Mouse (Mus musculus): ENCODE measurements around the gene Foxb1. TPM values are rescaled to one million over a fixed set of nuclear protein-coding genes. Genes with fewer than 3 reads are reported as not detected.
A peak's percentile ranks its signal among the peaks of the same experiment; 100 is the strongest.

Gene Foxb1
- polyA plus RNA-seq, 1 experiment from 2014 or later = 0.07 TPM

DNA sequence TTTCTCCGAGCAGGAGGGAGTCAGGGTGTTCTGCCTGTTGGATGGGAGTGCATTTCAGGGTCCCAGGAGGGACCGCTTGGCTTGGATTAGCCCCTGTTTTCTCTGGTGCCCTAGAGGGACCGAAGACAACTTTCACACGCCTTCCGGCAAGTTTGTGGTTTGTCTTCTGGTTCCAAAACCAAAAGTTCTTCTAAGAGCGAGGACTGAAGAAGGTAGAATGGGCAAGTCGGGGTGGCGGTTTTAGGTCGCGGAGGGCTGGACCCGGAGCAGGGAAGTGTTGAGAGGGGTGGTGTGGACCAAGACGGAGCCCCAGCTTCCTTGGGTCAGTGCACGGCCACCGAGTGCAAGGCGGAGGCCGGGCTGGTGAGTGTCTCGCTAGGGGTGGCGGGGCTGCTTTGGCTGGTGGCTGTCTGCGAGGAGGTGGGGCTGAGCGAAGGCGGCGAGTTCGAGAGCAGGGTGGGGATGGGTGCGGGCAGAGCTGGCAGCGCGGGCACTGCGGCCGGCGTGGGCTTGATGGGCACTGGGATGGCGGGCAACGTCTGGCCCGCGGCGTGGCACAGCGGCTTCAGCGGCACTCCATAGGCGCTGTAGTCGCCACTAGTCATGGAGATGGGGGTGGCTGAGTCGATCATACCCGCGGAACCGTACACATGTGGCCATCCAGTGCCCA, 1.7 kb downstream of the Foxb1 start:
- no peaks in the 10 kb centered on the region for H3K4me1 ChIP-seq (ENCODE audit: control insufficient read depth, insufficient read depth, low read length)
- no peaks in the 10 kb centered on the region for H3K9me3 ChIP-seq (ENCODE audit: control insufficient read depth, low read length)
- 0 out of 2 replicates have a peak, but pooled peaks have one; percentile 47 for ATAC-seq (ENCODE audit: low FRiP score, low TSS enrichment)
- no peak overlapping the region for H3K9ac ChIP-seq (ENCODE audit: low read depth, low read length)
- H3K27ac ChIP-seq (ENCODE audit: low read depth, low read length) = no peak overlapping the region
- peak overlapping the region; percentile 12 for H3K4me3 ChIP-seq (ENCODE audit: low read length)
- no peaks in the 10 kb centered on the region for H3K36me3 ChIP-seq (ENCODE audit: control insufficient read depth, insufficient read depth, low read length)
- H3K4me2 ChIP-seq (replicated peaks; ENCODE audit: low read depth, low read length) = no peak overlapping the region; the same call in 1 of the 2 replicates
- under 1% methylated on average over 41 of the region's 42 CpGs for WGBS
- H3K27me3 ChIP-seq (ENCODE audit: control insufficient read depth, insufficient read depth, low read length) = peaks cover 97% of the 10 kb centered on the region

DNA sequence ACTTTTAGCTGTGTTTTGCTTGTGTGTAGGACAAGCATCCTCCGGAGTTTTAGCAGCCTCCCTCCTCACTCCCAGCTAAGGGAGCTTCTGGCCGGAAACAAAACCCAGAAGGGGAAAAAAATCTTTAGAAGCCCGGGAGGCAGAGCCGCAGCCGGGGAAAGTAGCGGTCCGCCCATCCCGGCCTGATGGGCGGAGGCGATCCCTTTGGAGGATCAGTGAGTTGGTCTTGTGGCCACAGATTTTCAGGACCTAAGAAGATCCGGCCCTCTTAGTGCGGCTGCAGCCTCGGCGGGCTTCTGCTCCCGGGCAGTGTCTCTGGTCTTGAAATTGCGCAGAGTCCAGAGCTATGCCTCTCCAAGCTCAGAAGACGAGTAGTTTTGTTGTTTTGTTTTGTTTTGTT, 2.2 kb downstream of the Foxb1 start:
- Histone ChIP-seq H3K4me1 (ENCODE audit: control insufficient read depth, insufficient read depth, low read length) (no peaks in the 10 kb centered on the region), H3K9ac (ENCODE audit: low read depth, low read length) (no peak overlapping the region), H3K27me3 (ENCODE audit: control insufficient read depth, insufficient read depth, low read length) (peaks cover 97% of the 10 kb centered on the region), H3K4me3 (ENCODE audit: low read length) (peak overlapping the region; percentile 1; the same call in 1 of the 2 replicates), H3K36me3 (ENCODE audit: control insufficient read depth, insufficient read depth, low read length) (no peaks in the 10 kb centered on the region), H3K27ac (ENCODE audit: low read depth, low read length) (no peak overlapping the region), H3K9me3 (ENCODE audit: control insufficient read depth, low read length) (no peaks in the 10 kb centered on the region), H3K4me2 (replicated peaks; ENCODE audit: low read depth, low read length) (no peak overlapping the region)
- ATAC-seq (ENCODE audit: low FRiP score, low TSS enrichment) = no peak
- WGBS = under 1% methylated on average over 17 of the region's 17 CpGs

DNA sequence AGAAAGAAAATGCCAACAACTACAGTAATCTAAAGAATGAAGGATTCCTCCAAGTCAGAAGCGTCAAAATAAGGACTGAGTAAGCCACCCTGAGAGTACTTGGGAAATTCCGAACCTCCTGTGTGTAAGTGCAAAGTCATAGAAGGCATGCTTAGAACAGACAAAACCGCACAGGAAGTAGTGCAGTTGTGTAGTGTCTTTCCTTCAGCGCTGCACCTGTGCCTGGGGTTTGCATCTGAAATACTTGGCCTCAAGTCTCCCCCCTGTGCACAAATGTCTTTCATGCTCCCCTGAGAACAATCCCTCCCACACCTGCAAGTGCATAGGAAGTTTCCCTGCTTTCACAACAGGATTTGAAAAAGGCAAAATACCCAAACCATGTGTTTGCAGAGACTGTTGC, 3.5 kb downstream of the Foxb1 start:
- peaks cover 96% of the 10 kb centered on the region for H3K27me3 ChIP-seq (ENCODE audit: control insufficient read depth, insufficient read depth, low read length)
- H3K27ac ChIP-seq (ENCODE audit: low read depth, low read length) = no peak overlapping the region
- WGBS = 16% methylated on average over 4 of the region's 4 CpGs
- no peak for ATAC-seq (ENCODE audit: low FRiP score, low TSS enrichment)
- H3K4me1 ChIP-seq (ENCODE audit: control insufficient read depth, insufficient read depth, low read length) = no peaks in the 10 kb centered on the region
- H3K4me3 ChIP-seq (ENCODE audit: low read length) = no peak overlapping the region
- H3K9me3 ChIP-seq (ENCODE audit: control insufficient read depth, low read length) = no peaks in the 10 kb centered on the region
- H3K4me2 ChIP-seq (replicated peaks; ENCODE audit: low read depth, low read length) = no peak overlapping the region
- H3K9ac ChIP-seq (ENCODE audit: low read depth, low read length) = no peak overlapping the region
- H3K36me3 ChIP-seq (ENCODE audit: control insufficient read depth, insufficient read depth, low read length) = no peaks in the 10 kb centered on the region

DNA sequence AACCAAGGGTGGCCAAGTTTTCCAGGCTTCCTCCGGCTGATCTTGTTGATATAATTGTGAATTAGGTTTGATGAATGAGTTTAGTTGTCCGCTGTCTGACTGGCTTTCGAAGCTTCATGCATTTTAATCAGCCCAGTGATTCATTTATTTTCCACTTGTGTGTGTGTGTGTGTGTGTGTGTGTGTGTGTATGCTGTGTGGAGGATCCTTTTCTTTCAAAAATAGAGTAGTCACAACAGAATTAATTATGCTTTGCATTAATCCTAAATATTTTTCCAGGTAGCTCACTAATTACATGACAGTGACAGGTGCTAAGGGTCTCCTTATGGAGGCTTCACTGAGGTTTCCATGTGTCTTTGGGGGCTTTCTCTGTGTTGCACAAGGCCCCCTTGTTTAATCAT, 4.3 kb downstream of the Foxb1 start:
- H3K9ac ChIP-seq (ENCODE audit: low read depth, low read length) = no peak overlapping the region
- H3K4me1 ChIP-seq (ENCODE audit: control insufficient read depth, insufficient read depth, low read length) = no peaks in the 10 kb centered on the region
- no peak overlapping the region for H3K4me3 ChIP-seq (ENCODE audit: low read length)
- WGBS = 51% methylated on average over 3 of the region's 3 CpGs
- H3K9me3 ChIP-seq (ENCODE audit: control insufficient read depth, low read length) = no peaks in the 10 kb centered on the region
- H3K27ac ChIP-seq (ENCODE audit: low read depth, low read length) = no peak overlapping the region
- peaks cover 96% of the 10 kb centered on the region for H3K27me3 ChIP-seq (ENCODE audit: control insufficient read depth, insufficient read depth, low read length)
- no peak overlapping the region for H3K4me2 ChIP-seq (replicated peaks; ENCODE audit: low read depth, low read length)
- H3K36me3 ChIP-seq (ENCODE audit: control insufficient read depth, insufficient read depth, low read length) = no peaks in the 10 kb centered on the region
- no peak for ATAC-seq (ENCODE audit: low FRiP score, low TSS enrichment)

DNA sequence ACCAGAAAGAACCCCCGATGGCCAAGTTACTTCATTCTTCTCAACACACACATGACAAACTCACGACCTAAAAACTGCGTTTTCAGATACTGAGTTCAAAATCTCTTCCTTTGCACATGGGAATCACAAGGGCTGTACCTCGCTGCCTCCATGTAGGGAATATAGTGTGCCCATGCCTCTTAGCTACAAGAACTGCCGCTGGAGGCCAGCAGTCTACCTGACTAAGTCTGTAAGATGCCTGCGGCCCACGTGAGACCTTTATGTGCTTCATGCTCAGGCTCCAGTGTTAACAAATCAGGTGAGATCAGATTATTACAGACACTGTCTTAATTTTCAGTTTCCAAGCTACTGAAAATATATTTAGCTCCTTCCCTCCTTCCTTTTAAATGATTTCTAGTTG, 4.7 kb downstream of the Foxb1 start:
- WGBS = 44% methylated on average over 7 of the region's 7 CpGs
- ATAC-seq (ENCODE audit: low FRiP score, low TSS enrichment) = no peak
- Histone ChIP-seq H3K27ac (ENCODE audit: low read depth, low read length) (no peak overlapping the region), H3K4me1 (ENCODE audit: control insufficient read depth, insufficient read depth, low read length) (no peaks in the 10 kb centered on the region), H3K9ac (ENCODE audit: low read depth, low read length) (no peak overlapping the region), H3K36me3 (ENCODE audit: control insufficient read depth, insufficient read depth, low read length) (no peaks in the 10 kb centered on the region), H3K4me2 (replicated peaks; ENCODE audit: low read depth, low read length) (no peak overlapping the region), H3K4me3 (ENCODE audit: low read length) (no peak overlapping the region), H3K9me3 (ENCODE audit: control insufficient read depth, low read length) (no peaks in the 10 kb centered on the region), H3K27me3 (ENCODE audit: control insufficient read depth, insufficient read depth, low read length) (peaks cover 95% of the 10 kb centered on the region)

DNA sequence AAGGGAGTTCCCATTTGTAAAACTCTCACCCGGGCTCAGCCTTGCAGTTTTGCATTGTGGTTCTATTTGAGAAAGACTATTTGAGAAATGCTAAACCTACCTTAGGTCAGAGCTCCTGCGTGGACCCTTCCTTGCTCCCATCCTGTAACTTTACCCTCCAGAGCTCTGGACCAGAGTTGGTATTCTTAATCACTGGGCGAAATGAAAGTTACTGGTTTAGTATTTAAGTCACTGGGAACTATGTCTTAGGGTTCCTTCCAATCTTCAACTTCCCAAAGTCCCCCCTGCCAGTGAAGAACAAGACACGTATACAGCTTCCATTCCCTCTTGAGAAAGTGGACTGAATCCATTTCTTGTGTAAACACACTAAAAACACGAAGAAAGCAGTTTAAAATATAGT, 5.6 kb downstream of the Foxb1 start:
- H3K4me2 ChIP-seq (replicated peaks; ENCODE audit: low read depth, low read length) = no peak overlapping the region
- no peaks in the 10 kb centered on the region for H3K36me3 ChIP-seq (ENCODE audit: control insufficient read depth, insufficient read depth, low read length)
- ATAC-seq (ENCODE audit: low FRiP score, low TSS enrichment) = no peak
- no peaks in the 10 kb centered on the region for H3K9me3 ChIP-seq (ENCODE audit: control insufficient read depth, low read length)
- H3K4me1 ChIP-seq (ENCODE audit: control insufficient read depth, insufficient read depth, low read length) = no peaks in the 10 kb centered on the region
- 22% methylated on average over 5 of the region's 5 CpGs for WGBS
- no peak overlapping the region for H3K9ac ChIP-seq (ENCODE audit: low read depth, low read length)
- H3K4me3 ChIP-seq (ENCODE audit: low read length) = no peak overlapping the region
- H3K27ac ChIP-seq (ENCODE audit: low read depth, low read length) = no peak overlapping the region
- peaks cover 86% of the 10 kb centered on the region for H3K27me3 ChIP-seq (ENCODE audit: control insufficient read depth, insufficient read depth, low read length)

DNA sequence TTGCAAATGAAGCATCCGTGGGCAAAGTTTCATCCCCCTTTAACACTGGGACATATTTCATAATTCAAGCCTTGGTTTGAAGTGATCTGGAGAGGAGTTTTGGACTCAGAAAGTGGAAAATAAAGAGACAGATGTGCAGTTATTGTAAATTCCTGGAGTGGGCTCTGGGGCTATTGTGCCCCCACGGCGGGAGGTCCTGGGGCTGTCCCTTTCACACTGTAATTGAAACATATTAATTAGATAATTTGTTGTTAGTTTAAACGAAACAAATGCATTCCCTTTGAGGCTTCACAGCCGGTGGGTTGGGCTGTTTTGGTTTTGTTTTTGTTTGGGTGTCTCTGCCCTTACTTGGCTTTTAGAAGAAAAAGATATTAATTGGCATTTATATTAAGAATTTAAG, 6.0 kb downstream of the Foxb1 start:
- 16% methylated on average over 5 of the region's 5 CpGs for WGBS
- H3K27me3 ChIP-seq (ENCODE audit: control insufficient read depth, insufficient read depth, low read length) = peaks cover 82% of the 10 kb centered on the region
- no peak overlapping the region for H3K9ac ChIP-seq (ENCODE audit: low read depth, low read length)
- no peaks in the 10 kb centered on the region for H3K9me3 ChIP-seq (ENCODE audit: control insufficient read depth, low read length)
- H3K27ac ChIP-seq (ENCODE audit: low read depth, low read length) = no peak overlapping the region
- H3K36me3 ChIP-seq (ENCODE audit: control insufficient read depth, insufficient read depth, low read length) = no peaks in the 10 kb centered on the region
- H3K4me2 ChIP-seq (replicated peaks; ENCODE audit: low read depth, low read length) = no peak overlapping the region
- no peaks in the 10 kb centered on the region for H3K4me1 ChIP-seq (ENCODE audit: control insufficient read depth, insufficient read depth, low read length)
- no peak overlapping the region for H3K4me3 ChIP-seq (ENCODE audit: low read length)
- no peak for ATAC-seq (ENCODE audit: low FRiP score, low TSS enrichment)

DNA sequence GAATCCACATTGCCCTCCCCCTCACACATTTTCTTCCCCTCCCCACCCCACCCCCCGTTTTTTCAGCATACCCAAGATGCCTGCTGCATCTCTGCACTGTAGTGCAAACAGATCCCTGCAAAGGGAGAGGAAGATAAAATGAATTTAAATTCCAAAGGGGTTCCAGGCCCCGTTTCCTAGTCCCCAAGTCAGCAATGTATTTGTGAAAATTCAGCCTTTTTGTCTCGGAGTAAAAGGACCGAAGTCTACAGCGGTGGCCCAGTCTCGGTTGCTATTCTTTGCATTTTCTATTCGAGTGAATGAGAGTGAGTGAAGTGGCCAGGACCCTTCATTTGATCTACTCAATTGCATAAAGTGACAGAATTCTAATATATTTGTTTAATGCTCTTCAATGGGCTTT, 6.4 kb downstream of the Foxb1 start:
- no peak for ATAC-seq (ENCODE audit: low FRiP score, low TSS enrichment)
- no peak overlapping the region for H3K4me3 ChIP-seq (ENCODE audit: low read length)
- no peaks in the 10 kb centered on the region for H3K36me3 ChIP-seq (ENCODE audit: control insufficient read depth, insufficient read depth, low read length)
- H3K27ac ChIP-seq (ENCODE audit: low read depth, low read length) = no peak overlapping the region
- WGBS = 25% methylated on average over 7 of the region's 7 CpGs
- H3K4me2 ChIP-seq (replicated peaks; ENCODE audit: low read depth, low read length) = no peak overlapping the region
- H3K4me1 ChIP-seq (ENCODE audit: control insufficient read depth, insufficient read depth, low read length) = no peaks in the 10 kb centered on the region
- no peaks in the 10 kb centered on the region for H3K9me3 ChIP-seq (ENCODE audit: control insufficient read depth, low read length)
- peaks cover 78% of the 10 kb centered on the region for H3K27me3 ChIP-seq (ENCODE audit: control insufficient read depth, insufficient read depth, low read length)
- H3K9ac ChIP-seq (ENCODE audit: low read depth, low read length) = no peak overlapping the region

DNA sequence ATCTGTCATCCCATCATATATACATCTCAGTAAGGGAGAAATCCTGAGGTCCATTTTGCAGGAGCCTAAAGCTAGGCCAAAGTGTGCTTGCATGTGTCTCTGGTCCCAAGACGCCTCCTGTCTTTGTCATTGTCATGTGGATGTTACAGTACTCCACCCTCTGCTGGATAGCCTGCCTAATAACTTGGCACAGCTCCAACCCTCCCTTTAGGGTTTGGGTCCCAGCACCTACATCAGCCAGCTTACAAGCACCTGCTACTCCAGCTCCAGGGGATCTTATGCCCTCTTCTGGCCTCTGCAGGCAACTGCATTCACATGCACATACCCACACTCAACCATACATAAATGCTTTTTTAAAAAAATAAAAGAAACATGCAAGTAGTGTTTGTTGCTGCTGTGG, 12.8 kb downstream of the Foxb1 start:
- H3K9ac ChIP-seq (ENCODE audit: low read depth, low read length) = no peak overlapping the region
- no peaks in the 10 kb centered on the region for H3K4me1 ChIP-seq (ENCODE audit: control insufficient read depth, insufficient read depth, low read length)
- H3K4me3 ChIP-seq (ENCODE audit: low read length) = no peak overlapping the region
- H3K4me2 ChIP-seq (replicated peaks; ENCODE audit: low read depth, low read length) = no peak overlapping the region
- peaks cover 16% of the 10 kb centered on the region; the same call in 1 of the 2 replicates for H3K27me3 ChIP-seq (ENCODE audit: control insufficient read depth, insufficient read depth, low read length)
- no peaks in the 10 kb centered on the region for H3K36me3 ChIP-seq (ENCODE audit: control insufficient read depth, insufficient read depth, low read length)
- no peaks in the 10 kb centered on the region for H3K9me3 ChIP-seq (ENCODE audit: control insufficient read depth, low read length)
- no peak for ATAC-seq (ENCODE audit: low FRiP score, low TSS enrichment)
- WGBS = 81% methylated on average over 1 of the region's 1 CpGs
- no peak overlapping the region for H3K27ac ChIP-seq (ENCODE audit: low read depth, low read length)

All from kidney, embryonic 14.5 days (tissue).